Mouse (Mus musculus) granulocyte monocyte progenitor cell, adult 5-6 weeks (primary cell): Measurements from ENCODE around the gene Plekhb2. TPM values are rescaled to one million over a fixed set of nuclear protein-coding genes. Genes with fewer than 3 reads are reported as not detected.

Source experiments
- ATAC-seq: replicated peaks from 2 replicates; pipeline ENCODE4 v1.8.0; 2016; ENCODE audit warnings: mild to moderate bottlenecking, moderate TSS enrichment, inconsistent platforms; ENCODE audit not compliant: poor library complexity, severe bottlenecking
- total RNA-seq, 2 experiments: library from RNA; stranded (forward) in 1 of 2; stranded (reverse) in 1 of 2; fragments of 200-712, 200-1000 nt in 1 of 2; fragments of >200 nt in 1 of 2; fragmentation: Nextera tagmentation in 1 of 2; gene quantifications; 2 replicates each; pipeline ENCODE4 v1.2.3; 2014 to 2017

The Plekhb2 gene
- total RNA-seq, 2 experiments from 2014 or later, result 16.4 to 29.6 TPM

- ATAC-seq, result no peak
These were observed 18.8 kb upstream of the Plekhb2 start for GRCm38 (mm10) chr1:34830934-34831333.

DNA sequence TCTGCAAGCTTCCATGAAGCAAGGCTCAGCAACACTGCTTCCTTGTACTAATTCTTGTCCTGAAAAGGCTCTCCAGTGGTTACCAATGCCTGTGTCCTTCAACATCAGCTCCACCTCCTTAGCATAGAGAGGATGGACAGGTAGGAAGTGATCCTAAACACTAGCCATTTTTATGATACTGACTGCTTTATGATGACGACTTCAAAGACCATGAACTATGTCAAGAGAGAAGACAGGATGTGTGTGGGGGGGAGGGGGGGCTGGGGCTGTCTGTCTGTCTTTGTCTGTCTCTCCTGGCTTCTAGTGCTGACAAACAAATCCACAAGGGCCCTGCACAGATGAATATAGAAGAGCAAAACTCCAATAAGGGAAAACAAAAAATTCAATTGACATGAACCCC is 18.4 kb upstream of the Plekhb2 start:
- ATAC-seq, result no peak

DNA sequence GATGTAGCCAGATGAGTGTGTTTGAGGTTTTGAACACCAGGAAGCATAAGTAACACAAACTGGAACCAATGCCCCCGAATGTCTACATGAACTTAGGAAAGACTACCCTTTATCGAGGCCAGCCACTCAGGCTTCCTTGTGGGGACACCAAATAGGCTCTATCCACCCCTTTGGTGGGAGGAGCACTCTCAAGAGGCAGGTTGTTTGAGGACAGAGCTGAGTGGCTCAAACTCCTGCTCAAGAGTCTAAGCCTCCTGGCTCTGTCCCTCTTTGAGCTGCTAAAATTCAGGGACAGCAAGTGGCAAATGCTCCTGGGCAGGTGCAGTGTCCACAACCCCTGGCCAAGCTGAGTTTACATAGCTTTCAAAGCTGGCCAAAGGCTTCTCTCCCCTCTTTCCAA is 14.9 kb upstream of the Plekhb2 start:
- ATAC-seq, result no peak

DNA sequence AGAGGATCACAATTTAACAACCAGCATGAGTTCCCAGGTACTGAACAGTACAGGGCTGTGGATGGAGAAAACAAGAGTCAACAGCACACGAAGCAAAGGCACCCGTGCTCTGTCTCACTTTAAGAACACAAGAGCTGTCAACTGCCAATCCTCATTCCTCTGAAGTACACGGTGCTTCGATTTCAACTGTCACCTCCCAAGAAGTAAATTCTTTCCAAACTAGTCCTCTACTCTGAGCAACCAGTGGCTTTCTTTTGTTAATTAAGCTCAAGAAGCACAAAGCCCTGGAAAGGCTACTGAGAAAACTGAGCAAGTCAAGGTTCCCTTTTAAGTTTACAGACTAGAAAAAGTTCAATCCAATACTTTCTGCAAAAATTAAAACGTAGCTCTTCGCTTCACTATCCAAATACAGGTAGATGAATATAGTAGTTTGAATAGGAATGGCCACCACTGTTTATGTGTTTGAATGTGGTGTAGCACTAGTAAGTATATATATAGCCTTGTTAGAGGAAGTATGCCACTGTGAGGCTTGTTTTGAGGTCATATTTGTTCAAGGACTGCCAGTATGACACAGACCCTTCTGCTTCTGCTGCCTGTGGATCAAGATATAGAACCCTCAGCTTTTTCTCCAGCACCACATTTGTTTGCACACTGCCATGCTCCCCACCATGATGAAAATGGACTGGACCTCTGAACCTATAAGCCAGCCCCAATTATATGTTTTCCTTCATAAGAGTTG is 11.7 kb upstream of the Plekhb2 start:
- peak; percentile 38 for ATAC-seq

- ATAC-seq, result peak; percentile 68
These were observed 10.5 kb upstream of the Plekhb2 start for GRCm38 (mm10) chr1:34839241-34839640.

GRCm38 (mm10) chr1:34841709-34842388 is 7.9 kb upstream of the Plekhb2 start:
- no peak for ATAC-seq

DNA sequence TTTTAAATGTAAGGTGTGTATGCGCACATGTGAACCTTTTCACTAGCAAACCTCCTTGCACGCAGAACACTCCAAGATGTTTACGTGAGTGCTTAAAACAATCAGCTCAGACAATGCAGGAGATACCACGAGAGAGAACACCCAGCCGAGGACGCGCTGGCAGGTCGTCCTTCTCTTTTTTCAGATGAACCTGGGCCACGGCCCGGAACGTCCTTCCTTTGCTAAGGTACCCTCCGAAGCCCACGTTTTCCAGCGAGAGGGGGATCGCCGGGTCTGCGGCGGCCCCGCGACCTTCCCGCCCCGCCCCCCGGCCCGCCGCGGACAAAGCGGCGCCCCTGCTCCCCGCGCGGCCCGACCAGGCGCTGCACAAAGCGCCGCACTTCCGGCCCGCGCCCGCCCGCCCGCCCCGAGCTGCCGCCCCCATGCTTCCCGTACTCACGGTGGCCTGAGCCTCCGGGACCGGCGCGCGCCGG is 7.4 kb upstream of the Plekhb2 start:
- ATAC-seq, result peak; percentile 36

- peak; percentile 61 for ATAC-seq
These were observed 6.7 kb upstream of the Plekhb2 start, which contains the start of gene Fam168b for GRCm38 (mm10) chr1:34842887-34843618. Fam168b (minus strand) TSS chr1:34843065.

- no peak for ATAC-seq
These were observed 2.7 kb upstream of the Plekhb2 start for GRCm38 (mm10) chr1:34847070-34847469.

DNA sequence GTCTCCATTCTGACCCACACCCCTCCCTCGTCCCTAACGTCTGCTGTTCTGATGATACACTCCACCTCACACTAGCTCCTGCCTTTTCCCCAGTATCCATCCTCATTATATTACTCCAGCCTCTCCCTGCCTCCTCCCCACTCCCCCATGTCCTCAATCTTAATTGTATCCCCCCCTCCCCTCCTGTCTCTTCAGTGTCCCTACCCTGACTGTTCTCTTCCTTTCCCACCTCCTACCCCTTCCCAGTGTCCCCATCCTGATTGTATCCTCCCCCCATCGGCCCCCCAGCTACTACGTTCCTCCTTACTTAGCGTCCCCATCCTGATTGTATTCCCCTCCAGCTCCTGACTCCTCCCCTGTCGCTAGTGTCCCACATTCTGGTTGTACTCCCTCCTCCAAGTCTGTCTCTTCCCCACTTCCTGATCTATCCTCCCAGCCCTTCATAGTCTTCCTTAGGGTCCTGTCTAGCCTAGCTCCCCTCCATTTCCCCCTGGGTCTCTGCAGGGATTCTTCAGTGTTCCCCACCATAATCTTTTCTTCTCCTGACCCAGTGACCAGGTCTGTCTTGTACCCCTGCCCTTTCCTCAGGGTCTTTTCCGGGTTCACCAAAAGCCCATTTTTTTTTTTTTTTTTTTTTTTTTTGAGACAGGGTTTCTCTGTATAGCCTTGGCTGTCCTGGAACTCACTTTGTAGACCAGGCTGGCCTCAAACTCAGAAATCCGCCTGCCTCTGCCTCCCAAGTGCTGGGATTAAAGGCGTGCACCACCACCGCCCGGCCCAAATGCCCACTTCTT is 764 bp downstream of the Plekhb2 start:
- no peak for ATAC-seq

DNA sequence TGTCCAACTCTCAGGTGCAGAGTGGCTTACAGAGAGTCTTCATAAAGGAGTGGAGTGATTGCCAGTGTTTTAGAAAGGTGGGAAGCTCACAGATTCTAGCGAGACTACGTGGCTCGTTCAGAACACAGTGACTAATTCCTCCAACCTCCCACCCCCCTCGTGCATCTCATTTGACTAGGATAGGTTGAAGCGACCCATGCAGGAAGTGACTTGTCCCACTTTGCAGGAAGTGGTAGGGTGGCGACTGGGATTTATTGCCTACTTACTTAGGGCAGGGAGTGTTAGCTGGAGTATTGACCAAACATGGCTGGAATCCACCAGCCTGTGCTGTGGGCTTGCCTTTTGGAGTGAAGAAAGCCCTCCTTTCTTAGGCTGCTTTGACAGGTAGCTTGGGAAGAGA is 1.8 kb downstream of the Plekhb2 start:
- ATAC-seq, result peak; percentile 69

DNA sequence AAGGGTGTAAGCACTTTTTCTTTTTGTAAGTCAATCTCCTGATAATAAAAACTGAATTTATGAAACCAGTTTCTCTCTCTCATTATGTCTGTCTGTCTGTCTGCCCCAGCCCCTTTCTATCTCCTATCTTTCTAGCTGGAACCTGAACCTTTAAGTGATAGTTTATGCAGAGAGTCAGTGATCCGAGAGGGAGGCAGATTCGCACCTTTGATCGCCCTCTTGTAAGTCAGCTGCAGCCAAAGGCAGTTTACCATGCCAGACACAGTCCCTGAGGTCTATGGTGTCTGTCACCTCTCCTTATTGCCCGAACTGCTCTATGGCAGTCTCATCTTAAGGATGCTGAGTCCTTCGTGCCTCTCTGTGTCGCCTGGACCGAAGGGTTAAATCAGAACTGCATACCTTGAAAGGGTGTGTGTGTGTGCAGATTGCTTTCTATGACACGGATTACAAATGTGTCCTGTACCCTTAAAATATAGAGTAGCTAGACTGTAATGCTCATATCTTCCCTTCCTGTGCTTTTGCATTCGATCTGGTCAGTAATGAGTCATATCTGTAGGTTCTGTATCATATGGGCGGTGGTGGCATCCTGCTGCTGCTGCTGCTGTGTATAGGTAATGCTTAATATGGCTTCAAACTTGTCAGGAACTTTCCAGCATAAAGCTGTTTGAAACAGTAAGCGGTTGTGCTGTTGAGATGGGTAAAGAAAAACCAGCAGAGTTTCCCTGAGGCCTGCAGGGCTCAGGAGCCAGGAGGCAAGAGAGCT is 2.5 kb downstream of the Plekhb2 start:
- no peak for ATAC-seq

- no peak for ATAC-seq
These were observed 4.0 kb downstream of the Plekhb2 start for GRCm38 (mm10) chr1:34853786-34854185.

DNA sequence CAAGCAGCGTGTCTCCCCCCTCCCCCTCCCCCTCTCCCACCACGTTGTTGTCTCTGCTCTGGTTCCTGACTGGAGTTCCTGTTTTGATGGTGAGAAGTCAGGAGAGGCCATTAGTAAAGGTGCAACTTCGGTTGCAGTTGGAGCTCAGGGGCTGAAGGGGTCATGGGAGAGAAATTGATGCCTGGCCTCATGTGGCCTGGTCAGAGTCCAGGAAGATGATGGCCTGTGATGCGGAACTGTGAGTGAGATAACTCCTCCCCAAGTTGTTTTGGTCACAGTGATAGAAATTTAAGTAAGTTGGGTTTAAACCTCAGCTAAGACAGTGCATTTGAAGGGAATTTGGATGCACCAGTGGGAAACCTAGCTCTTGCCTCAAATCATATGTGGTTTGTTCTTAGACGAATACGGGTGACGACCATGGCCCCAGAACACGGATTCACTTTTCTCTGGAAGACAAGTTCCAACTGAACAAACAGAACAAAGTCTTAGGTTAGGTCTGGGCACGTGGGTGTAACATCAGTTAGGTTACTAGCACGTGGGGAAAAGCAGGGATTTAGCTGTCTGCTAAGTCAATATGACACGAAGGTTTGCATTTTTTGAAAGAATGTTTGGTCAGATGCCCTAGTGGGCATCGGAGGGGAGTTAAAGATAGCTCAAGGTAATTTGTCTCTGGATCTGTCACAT is 5.4 kb downstream of the Plekhb2 start:
- ATAC-seq, result no peak

GRCm38 (mm10) chr1:34858671-34859070 is 8.9 kb downstream of the Plekhb2 start:
- ATAC-seq, result peak; percentile 93

- no peak for ATAC-seq
These were observed 10.0 kb downstream of the Plekhb2 start for GRCm38 (mm10) chr1:34859761-34860160.

DNA sequence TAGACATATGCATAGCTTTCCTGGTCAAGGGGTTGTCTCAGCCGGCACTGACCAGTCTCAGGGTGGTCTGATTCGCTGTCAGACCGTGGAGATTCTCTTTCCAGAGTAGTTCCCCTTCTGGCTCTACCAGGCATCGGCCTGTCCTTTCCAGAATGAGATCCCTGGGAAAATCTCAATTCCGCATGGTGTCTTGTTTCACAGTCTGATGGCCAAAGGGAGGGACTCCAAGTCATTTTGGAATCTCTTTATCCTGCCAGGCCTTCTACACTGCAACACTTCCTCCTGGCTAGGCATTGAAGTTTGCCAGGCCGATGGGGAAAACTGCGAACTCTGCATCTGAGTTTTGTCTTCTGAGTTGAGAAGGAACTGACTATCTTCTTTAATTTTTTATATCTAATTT is 10.4 kb downstream of the Plekhb2 start:
- no peak for ATAC-seq

DNA sequence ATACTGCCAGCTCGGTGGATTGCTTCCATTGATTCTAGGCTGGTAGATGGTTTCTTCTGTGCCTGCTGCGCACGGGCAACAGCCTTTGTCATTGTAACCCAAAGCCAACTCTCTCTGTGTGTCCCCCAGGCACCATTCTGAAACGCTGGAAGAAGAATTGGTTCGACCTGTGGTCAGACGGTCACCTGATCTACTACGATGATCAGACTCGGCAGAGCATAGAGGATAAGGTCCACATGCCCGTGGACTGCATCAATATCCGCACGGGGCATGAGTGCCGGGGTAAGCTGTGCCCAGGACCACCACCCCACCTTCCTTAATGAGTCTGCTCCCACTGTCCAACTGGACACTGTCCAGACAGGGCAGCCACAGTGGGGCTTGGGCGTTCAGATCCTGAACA is 13.1 kb downstream of the Plekhb2 start:
- no peak for ATAC-seq

DNA sequence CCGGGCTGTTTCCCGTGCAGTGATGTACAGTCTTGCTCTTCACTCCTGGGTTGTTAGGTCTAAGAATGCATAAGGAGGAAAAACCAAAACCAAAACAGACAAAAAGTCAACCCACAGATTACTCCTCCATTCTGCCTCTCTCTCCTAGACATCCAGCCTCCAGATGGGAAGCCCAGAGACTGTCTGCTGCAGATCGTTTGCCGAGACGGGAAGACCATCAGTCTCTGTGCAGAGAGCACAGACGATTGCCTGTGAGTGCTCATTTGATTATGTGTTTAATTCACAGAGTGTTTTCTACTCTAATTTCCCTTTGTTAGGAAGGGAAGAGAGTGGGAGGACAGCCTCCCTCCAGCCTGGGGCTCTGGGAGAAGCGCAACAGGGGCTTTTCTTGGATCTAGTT is 13.5 kb downstream of the Plekhb2 start:
- no peak for ATAC-seq
